8 mouse cellular contexts compared by ENCODE assay signal in genomic region chr12:118301072-118301865, GRCm38 (mm10). TPM values are rescaled to one million over a fixed set of nuclear protein-coding genes. Genes with fewer than 3 reads are reported as not detected.
DNase-seq lines count a peak whose midpoint lies in the region; ATAC-seq lines count a peak whose summit lies in the region.

Gene Sp4, minus strand, starts transcription at chr12:118301440.

- peaks cover 13% of the 10 kb centered on the region for H3K4me1 ChIP-seq in lung, embryonic 16.5 days (replicated peaks; ENCODE audit: control insufficient read depth, insufficient read depth, low read length)

- WGBS in lung, embryonic 16.5 days = under 1% methylated on average over 33 of the region's 78 CpGs

- H3K27ac ChIP-seq in lung, embryonic 16.5 days (ENCODE audit: low read length) = peak within 1 kb of the TSS; percentile 96

- peak within 1 kb of the TSS; percentile 92 for H3K4me3 ChIP-seq in lung, embryonic 16.5 days (ENCODE audit: low read length)

- H3K9ac ChIP-seq in lung, embryonic 16.5 days (ENCODE audit: low read length) = peak within 1 kb of the TSS; percentile 87

- H3K9me3 ChIP-seq in lung, embryonic 16.5 days (ENCODE audit: control insufficient read depth, low read length) = no peaks in the 10 kb centered on the region

- peak within 1 kb of the TSS; percentile 92 for H3K4me2 ChIP-seq in lung, embryonic 16.5 days (ENCODE audit: low read depth, low read length)

- DNase-seq in MEL-GATA-1-ER (ENCODE audit: extremely low read depth, low read depth) = peak; percentile 98
- DNase-seq in cerebellum, adult 8-10 months = peak; percentile 90
- DNase-seq in forelimb bud, embryonic 11.5 days (ENCODE audit: low read depth, low spot score) = peak; percentile 89
- peak; percentile 64 for DNase-seq in layer of hippocampus, adult 9-10 months (ENCODE audit: low spot score)
- DNase-seq in ovary, postnatal 10 days (ENCODE audit: low spot score) = peak; percentile 72
- DNase-seq in thymus, postnatal 10 days (ENCODE audit: low spot score in 2 of 2) = peak; percentile 89 to 91

- H3K36me3 ChIP-seq in lung, embryonic 16.5 days (ENCODE audit: control insufficient read depth, insufficient read depth, low read length) = no peaks in the 10 kb centered on the region

- no peaks in the 10 kb centered on the region for H3K27me3 ChIP-seq in lung, embryonic 16.5 days (ENCODE audit: control insufficient read depth, insufficient read depth, low read depth, low read length)

- ATAC-seq in hematopoietic stem cell, adult 5-6 weeks (replicated peaks in 1 of 2; ENCODE audit: insufficient read depth in 1 of 2, low FRiP score in 2 of 2, low TSS enrichment in 1 of 2, low read depth in 1 of 2, poor library complexity in 2 of 2, severe bottlenecking in 2 of 2) = peak; percentile 58 to 68
- ATAC-seq in lung, embryonic 16.5 days (ENCODE audit: low read depth) = peak; percentile 88

RNA-seq across cellular contexts. Expression of gene Sp4, which starts in this region (rescaled TPM):
- total RNA-seq in hematopoietic stem cell, adult 5-6 weeks (2017) = 29.9 and 30.0 TPM in 2 replicates
- 8.0 and 8.8 TPM in 2 replicates for polyA plus RNA-seq in lung, embryonic 16.5 days (2015; fragmentation: Nextera tagmentation; extraction: Ambion mirVana)

Comparison
In these comparisons a context has a peak if more than half of its experiments do, and no peak if none do; other contexts are left out.
1. Peak in every context shown above with its lines: DNase-seq, ATAC-seq, H3K4me3 ChIP-seq and H3K27ac ChIP-seq.